Mouse (Mus musculus): ENCODE measurements around the gene Ssh2. TPM values are rescaled to one million over a fixed set of nuclear protein-coding genes. Genes with fewer than 3 reads are reported as not detected.
"Not testable (repeated sequence)": the region's sequence is repeated elsewhere in the genome, so short reads cannot be mapped to it uniquely, and the experiment has no call there.

Gene Ssh2
- polyA plus RNA-seq, 1 experiment: 14.9 TPM

DNA sequence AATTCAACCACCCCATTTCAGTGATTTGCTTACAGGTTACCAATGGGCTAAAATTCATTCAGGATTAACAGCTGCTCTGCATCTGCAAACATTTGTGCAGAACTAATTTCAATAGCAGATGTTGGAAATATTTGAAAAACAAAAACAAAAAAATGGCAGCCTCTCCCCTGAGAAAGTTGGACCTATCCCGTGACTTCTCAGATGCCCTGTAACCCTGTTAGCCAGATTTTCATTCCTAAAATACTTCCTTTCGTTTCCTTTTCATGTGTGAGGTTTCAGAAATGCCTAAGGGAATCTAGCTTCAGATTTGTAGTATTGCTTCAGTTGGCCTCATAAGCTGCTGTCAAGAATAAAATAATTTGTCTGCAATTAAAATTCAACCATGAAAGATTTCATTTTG is 43.4 kb downstream of the Ssh2 start:
- TF ChIP-seq POLR2A (IDR thresholded peaks at IDR 0.05; ENCODE audit: extremely low read depth, insufficient read depth, low read length) (no peak), CTCF (IDR thresholded peaks at IDR 0.05; ENCODE audit: extremely low read depth, insufficient read depth, low read length) (no peak)
- Histone ChIP-seq H3K4me1 (ENCODE audit: control insufficient read depth, insufficient read depth, low read length) (no peaks in the 10 kb centered on the region), H3K27ac (ENCODE audit: insufficient read depth, low read length) (no peak overlapping the region), H3K4me3 (ENCODE audit: insufficient read depth, low read length) (no peak overlapping the region)

DNA sequence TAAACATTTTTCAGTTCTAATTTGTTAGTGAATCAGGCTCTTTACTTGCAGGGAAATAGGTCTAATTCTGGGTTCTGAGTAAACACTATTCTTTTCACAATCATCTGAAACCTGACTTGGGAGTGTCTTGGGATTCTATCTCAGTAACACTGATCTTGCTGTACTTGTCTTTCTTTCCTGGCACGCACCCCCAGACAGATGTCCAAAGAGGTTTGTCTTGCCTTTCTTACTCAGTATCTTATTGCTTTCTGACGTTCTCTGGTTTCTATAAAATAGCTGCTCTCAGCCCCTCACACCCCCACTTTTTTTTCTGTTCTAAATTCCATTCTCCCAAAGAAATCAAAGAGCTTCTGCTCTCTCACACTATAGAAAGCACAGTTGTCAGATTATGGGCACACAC is 51.3 kb downstream of the Ssh2 start:
- Histone ChIP-seq H3K4me3 (ENCODE audit: insufficient read depth, low read length) (no peak overlapping the region), H3K4me1 (ENCODE audit: control insufficient read depth, insufficient read depth, low read length) (peaks cover 1% of the 10 kb centered on the region; the same call in 1 of the 2 replicates), H3K27ac (ENCODE audit: insufficient read depth, low read length) (no peak overlapping the region)
- TF ChIP-seq POLR2A (IDR thresholded peaks at IDR 0.05; ENCODE audit: extremely low read depth, insufficient read depth, low read length) (no peak), CTCF (IDR thresholded peaks at IDR 0.05; ENCODE audit: extremely low read depth, insufficient read depth, low read length) (no peak)

DNA sequence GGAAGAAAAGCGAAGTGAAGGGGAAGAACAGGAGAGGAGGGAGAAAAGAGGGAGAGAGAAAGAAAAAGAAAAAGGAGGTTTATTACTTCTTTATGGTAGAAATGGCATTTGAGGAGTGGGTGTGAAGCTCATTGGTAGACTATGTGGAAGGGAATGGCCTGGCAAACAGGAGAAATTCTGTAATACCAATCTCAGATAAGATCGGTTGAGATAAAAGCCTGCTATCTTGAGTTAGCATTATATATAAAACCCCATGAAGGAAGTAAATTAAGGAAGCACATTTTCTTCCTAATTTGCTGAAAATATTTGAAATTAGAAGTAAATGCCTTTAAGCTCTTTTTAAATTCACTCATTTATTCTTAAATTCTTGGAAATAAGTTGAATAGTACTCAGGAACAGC is 59.9 kb downstream of the Ssh2 start:
- Histone ChIP-seq H3K27ac (ENCODE audit: insufficient read depth, low read length) (no peak overlapping the region), H3K4me3 (ENCODE audit: insufficient read depth, low read length) (no peak overlapping the region), H3K4me1 (ENCODE audit: control insufficient read depth, insufficient read depth, low read length) (no peaks in the 10 kb centered on the region)
- TF ChIP-seq POLR2A (IDR thresholded peaks at IDR 0.05; ENCODE audit: extremely low read depth, insufficient read depth, low read length) (no peak), CTCF (IDR thresholded peaks at IDR 0.05; ENCODE audit: extremely low read depth, insufficient read depth, low read length) (no peak)

DNA sequence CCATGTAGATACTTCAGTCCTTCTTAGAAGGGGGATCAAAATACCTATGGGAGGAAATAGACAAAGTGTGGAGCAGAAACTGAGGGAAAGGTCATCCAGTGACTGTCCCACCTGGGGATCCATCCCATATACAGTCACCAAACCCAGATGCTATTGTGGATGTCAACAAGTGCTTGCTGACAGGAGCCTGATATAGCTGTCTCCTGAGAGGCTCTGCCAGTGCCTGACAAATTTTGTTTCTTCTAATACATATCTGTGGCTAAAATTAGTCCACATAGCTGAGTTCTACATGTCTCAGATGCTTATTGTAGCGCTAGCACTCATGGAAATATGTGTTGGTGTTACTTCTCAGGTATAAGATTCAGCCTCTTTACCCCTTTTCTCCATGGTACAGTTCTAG is 62.5 kb downstream of the Ssh2 start:
- not testable (repeated sequence) for H3K4me3 ChIP-seq (ENCODE audit: insufficient read depth, low read length); H3K4me1 ChIP-seq (ENCODE audit: control insufficient read depth, insufficient read depth, low read length); H3K27ac ChIP-seq (ENCODE audit: insufficient read depth, low read length)

DNA sequence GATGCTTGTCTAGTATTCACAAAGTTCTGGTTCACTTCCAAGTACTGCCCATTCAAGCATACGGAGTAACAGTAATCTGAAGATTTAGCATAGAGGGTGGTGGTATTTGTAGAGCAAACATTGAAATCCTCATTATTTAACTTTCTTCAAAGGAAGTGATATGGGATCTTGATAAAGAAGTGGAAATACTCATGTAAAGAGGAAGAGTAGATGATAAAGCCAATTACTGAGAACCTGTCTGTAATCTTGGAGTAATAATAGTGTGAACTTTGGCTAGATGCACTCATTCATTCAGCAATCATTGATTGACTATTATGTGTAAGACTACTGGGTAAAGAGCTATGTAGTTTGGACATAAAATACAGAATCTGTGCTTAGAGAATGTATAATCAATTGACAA is 64.1 kb downstream of the Ssh2 start:
- Histone ChIP-seq H3K4me1 (ENCODE audit: control insufficient read depth, insufficient read depth, low read length) (no peaks in the 10 kb centered on the region), H3K27ac (ENCODE audit: insufficient read depth, low read length) (no peak overlapping the region), H3K4me3 (ENCODE audit: insufficient read depth, low read length) (no peak overlapping the region)
- TF ChIP-seq POLR2A (IDR thresholded peaks at IDR 0.05; ENCODE audit: extremely low read depth, insufficient read depth, low read length) (no peak), CTCF (IDR thresholded peaks at IDR 0.05; ENCODE audit: extremely low read depth, insufficient read depth, low read length) (no peak)

DNA sequence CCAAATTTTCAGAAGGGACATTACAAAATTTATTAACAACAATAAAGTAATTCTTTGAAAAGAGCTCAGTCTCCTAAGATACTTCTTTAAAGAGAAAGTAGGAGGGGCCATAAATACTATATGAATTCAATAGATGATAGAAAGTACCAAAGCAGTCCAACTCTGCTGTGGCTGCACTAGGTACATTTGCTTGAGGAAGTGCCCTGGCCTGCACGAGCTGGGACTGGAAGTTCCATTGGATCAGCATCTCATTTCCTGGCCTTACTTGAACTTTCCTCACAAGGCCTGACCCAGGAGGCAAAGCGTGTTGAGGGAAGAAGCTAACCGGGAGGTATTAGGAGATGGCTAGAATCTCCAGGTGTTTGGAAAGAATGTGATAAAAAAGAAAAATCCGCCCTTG is 75.4 kb downstream of the Ssh2 start:
- TF ChIP-seq CTCF (IDR thresholded peaks at IDR 0.05; ENCODE audit: extremely low read depth, insufficient read depth, low read length): no peak
- TF ChIP-seq POLR2A (IDR thresholded peaks at IDR 0.05; ENCODE audit: extremely low read depth, insufficient read depth, low read length): no peak
- no peaks in the 10 kb centered on the region for H3K4me1 ChIP-seq (ENCODE audit: control insufficient read depth, insufficient read depth, low read length)
- no peak overlapping the region for H3K27ac ChIP-seq (ENCODE audit: insufficient read depth, low read length)
- no peak overlapping the region for H3K4me3 ChIP-seq (ENCODE audit: insufficient read depth, low read length)

DNA sequence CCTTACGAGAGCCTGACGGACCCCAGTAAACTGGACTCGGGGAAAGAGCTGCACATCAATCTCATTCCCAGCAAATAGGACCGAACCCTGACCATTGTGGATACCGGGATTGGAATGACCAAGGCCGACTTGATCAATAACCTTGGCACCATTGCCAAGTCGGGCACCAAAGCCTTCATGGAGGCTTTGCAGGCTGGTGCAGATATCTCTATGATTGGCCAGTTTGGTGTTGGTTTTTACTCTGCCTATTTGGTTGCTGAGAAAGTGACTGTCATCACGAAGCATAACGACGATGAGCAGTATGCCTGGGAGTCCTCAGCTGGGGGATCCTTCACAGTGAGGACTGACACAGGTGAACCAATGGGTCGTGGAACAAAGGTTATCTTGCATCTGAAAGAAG is 77.6 kb downstream of the Ssh2 start:
- not testable (repeated sequence) for H3K4me3 ChIP-seq (ENCODE audit: insufficient read depth, low read length); H3K27ac ChIP-seq (ENCODE audit: insufficient read depth, low read length); H3K4me1 ChIP-seq (ENCODE audit: control insufficient read depth, insufficient read depth, low read length)

DNA sequence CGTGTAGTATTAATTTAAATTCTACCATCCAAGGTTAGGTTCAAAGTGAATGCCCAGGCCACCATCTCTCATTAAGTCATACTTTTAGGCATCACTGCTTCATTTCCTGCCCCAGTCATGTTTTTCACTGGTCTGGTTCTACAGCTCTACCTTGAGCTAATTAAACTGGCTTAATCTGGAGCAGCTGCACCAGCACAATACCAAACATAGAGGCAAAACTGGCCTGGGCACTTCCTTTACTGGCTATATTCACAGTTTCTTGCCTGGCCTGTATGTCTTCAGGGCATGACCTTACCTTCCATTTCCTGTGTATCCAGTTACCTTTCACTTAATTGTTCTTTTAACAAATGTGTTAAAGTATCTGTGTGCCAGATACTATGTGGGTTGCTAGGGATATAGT is 81.2 kb downstream of the Ssh2 start:
- no peak overlapping the region for H3K4me3 ChIP-seq (ENCODE audit: insufficient read depth, low read length)
- TF ChIP-seq POLR2A (IDR thresholded peaks at IDR 0.05; ENCODE audit: extremely low read depth, insufficient read depth, low read length): no peak
- no peak for TF ChIP-seq CTCF (IDR thresholded peaks at IDR 0.05; ENCODE audit: extremely low read depth, insufficient read depth, low read length)
- no peaks in the 10 kb centered on the region for H3K4me1 ChIP-seq (ENCODE audit: control insufficient read depth, insufficient read depth, low read length)
- H3K27ac ChIP-seq (ENCODE audit: insufficient read depth, low read length): no peak overlapping the region

DNA sequence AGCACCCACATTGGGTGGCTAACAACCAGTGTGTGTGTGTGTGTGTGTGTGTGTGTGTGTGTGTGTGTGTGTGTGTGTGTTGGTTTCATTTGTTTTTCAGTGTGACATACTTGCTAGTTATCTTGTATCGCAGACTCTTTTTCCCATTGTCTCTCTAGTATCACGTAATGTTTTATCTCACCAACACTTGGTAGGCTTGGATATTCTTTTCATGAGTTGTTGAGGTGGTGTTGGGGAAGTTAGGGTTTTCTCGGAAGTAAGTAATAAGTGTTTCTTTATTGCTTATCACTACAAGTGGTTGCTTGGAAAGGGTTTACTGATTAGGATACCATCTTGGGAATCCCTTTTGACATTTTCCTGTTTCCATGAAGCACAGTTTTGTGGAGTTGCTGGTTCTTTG is 91.1 kb downstream of the Ssh2 start:
- TF ChIP-seq POLR2A (IDR thresholded peaks at IDR 0.05; ENCODE audit: extremely low read depth, insufficient read depth, low read length) (no peak), CTCF (IDR thresholded peaks at IDR 0.05; ENCODE audit: extremely low read depth, insufficient read depth, low read length) (no peak)
- H3K27ac ChIP-seq (ENCODE audit: insufficient read depth, low read length): no peak overlapping the region
- no peak overlapping the region for H3K4me3 ChIP-seq (ENCODE audit: insufficient read depth, low read length)
- H3K4me1 ChIP-seq (ENCODE audit: control insufficient read depth, insufficient read depth, low read length): no peaks in the 10 kb centered on the region

DNA sequence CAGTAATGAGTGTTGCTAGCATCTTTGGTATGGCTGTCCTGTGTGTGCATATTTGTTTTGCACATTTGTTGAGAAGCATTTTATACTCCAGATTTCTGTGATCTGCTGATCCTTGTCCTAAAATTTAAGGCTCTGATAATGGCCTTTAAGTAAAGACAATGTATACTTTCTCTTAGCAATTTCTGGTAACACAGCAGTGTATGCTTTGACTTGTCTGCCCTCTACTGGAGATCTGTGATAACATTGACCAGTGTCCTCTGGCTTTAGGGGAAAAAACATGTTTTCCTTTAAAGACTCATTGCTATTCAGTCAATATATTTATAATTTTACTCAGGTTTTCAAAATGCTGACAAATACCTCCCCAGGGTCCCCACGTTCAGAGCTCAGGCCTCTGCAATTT is 92.4 kb downstream of the Ssh2 start:
- H3K4me1 ChIP-seq (ENCODE audit: control insufficient read depth, insufficient read depth, low read length): no peaks in the 10 kb centered on the region
- H3K4me3 ChIP-seq (ENCODE audit: insufficient read depth, low read length): no peak overlapping the region
- peak; percentile 32; the same call in 1 of the 2 replicates for TF ChIP-seq CTCF (IDR thresholded peaks at IDR 0.05; ENCODE audit: extremely low read depth, insufficient read depth, low read length)
- no peak for TF ChIP-seq POLR2A (IDR thresholded peaks at IDR 0.05; ENCODE audit: extremely low read depth, insufficient read depth, low read length)
- H3K27ac ChIP-seq (ENCODE audit: insufficient read depth, low read length): no peak overlapping the region
